28 mouse cellular contexts compared by ENCODE assay signal in the genomic region with DNA sequence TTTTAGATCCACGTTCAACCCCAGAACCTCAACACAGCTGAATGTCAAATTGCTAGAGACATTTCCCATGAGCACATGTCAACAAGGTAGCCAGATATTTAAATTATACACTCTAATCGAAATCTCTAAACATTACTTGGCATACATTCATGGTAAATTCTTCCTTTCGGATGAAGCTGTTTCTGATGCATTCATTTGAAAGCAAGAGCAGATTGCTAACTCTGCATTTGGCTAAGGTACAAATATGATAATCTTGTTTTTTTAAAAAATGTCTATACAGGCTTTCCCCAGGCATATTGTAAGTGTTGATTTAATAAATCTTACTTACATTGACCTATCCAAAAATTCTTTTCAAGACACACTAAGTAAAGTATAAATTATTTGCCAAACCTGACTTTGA.
A peak's percentile ranks its signal among the peaks of the same experiment; 100 is the strongest.
DNase-seq lines count a peak whose midpoint lies in the region; ATAC-seq lines count a peak whose summit lies in the region.
"Had no signal": no experiment of that assay in that cellular context is flagged by ENCODE, and none has a peak within 500 bp of the region (broad histone marks: within the 10 kb centered on the region; RNA-seq: fewer than 3 reads in every experiment).

No protein-coding gene starts in this region.

- H3K27me3 ChIP-seq in embryonic facial prominence, embryonic 14.5 days (replicated peaks; ENCODE audit: control insufficient read depth, insufficient read depth, low read length): no peaks in the 10 kb centered on the region
- no peaks in the 10 kb centered on the region for H3K27me3 ChIP-seq in embryonic facial prominence, embryonic 10.5 days (replicated peaks; ENCODE audit: low read depth, poor library complexity, severe bottlenecking)
- no peaks in the 10 kb centered on the region for H3K27me3 ChIP-seq in forebrain, embryonic 15.5 days
- no peaks in the 10 kb centered on the region for H3K27me3 ChIP-seq in forebrain, embryonic 10.5 days (ENCODE audit: poor library complexity, severe bottlenecking)
- H3K27me3 ChIP-seq: CH12.LX; embryonic facial prominence, embryonic 13.5 days; heart, embryonic 13.5 days; hindbrain, embryonic 13.5 days; intestine, embryonic 15.5 days had no signal

- peak; percentile 42 for DNase-seq in embryonic facial prominence, embryonic 14.5 days (ENCODE audit: low spot score)
- DNase-seq in embryonic facial prominence, embryonic 10.5 days (ENCODE audit: low spot score): no peak
- DNase-seq in forebrain, embryonic 10.5 days (ENCODE audit: extremely low spot score, low spot score): no peak
- DNase-seq in brain, embryonic 18.5 days (ENCODE audit: low read depth, low spot score): peak; percentile 6
- peak; percentile 6 for DNase-seq in telencephalon, adult 2 months (ENCODE audit: low read depth, low spot score)
- no peak for DNase-seq in frontal cortex, postnatal 36 days (ENCODE audit: low spot score in 2 of 2)
- DNase-seq in cerebellum, postnatal 25 days: no peak
- DNase-seq: adrenal gland, postnatal 10 days; adrenal gland, postnatal 36 days; cerebellum, adult 18-20 months; cerebellum, adult 9-10 months; cerebellum, postnatal 14 days; gastrocnemius, postnatal 10 days; gastrocnemius, postnatal 36 days; heart, adult 2 months; kidney, adult 11 months; kidney, adult 8-10 months had no signal

- H3K4me3 ChIP-seq in embryonic facial prominence, embryonic 14.5 days (ENCODE audit: low read depth, low read length): no peak overlapping the region
- no peak overlapping the region for H3K4me3 ChIP-seq in embryonic facial prominence, embryonic 10.5 days
- H3K4me3 ChIP-seq in forebrain, embryonic 15.5 days: no peak overlapping the region
- no peak overlapping the region for H3K4me3 ChIP-seq in forebrain, embryonic 10.5 days
- H3K4me3 ChIP-seq: embryonic facial prominence, embryonic 13.5 days; heart, adult 2 months; heart, embryonic 10.5 days; heart, embryonic 13.5 days; hindbrain, embryonic 10.5 days; hindbrain, embryonic 13.5 days; intestine, embryonic 15.5 days had no signal

- 56% methylated on average over 3 of the region's 3 CpGs for WGBS in embryonic facial prominence, embryonic 14.5 days
- WGBS in embryonic facial prominence, embryonic 10.5 days: 86% methylated on average over 3 of the region's 3 CpGs
- WGBS in forebrain, embryonic 15.5 days: 56% methylated on average over 3 of the region's 3 CpGs
- 90% methylated on average over 3 of the region's 3 CpGs for WGBS in forebrain, embryonic 10.5 days

- no peak for ATAC-seq in embryonic facial prominence, embryonic 14.5 days (ENCODE audit: low read depth)
- peak; percentile 48; the same call in 1 of the 2 replicates for ATAC-seq in forebrain, embryonic 15.5 days (replicated peaks)
- ATAC-seq: hindbrain, embryonic 16.5 days; intestine, embryonic 15.5 days; Patski had no signal

- H3K9me3 ChIP-seq in embryonic facial prominence, embryonic 14.5 days (ENCODE audit: control insufficient read depth, low read length): no peaks in the 10 kb centered on the region
- no peaks in the 10 kb centered on the region for H3K9me3 ChIP-seq in embryonic facial prominence, embryonic 10.5 days
- no peaks in the 10 kb centered on the region for H3K9me3 ChIP-seq in forebrain, embryonic 15.5 days
- H3K9me3 ChIP-seq in forebrain, embryonic 10.5 days: no peaks in the 10 kb centered on the region
- H3K9me3 ChIP-seq: embryonic facial prominence, embryonic 13.5 days; G1E; heart, embryonic 10.5 days; heart, embryonic 13.5 days; hindbrain, embryonic 10.5 days; hindbrain, embryonic 13.5 days; intestine, embryonic 15.5 days had no signal

- H3K9ac ChIP-seq in embryonic facial prominence, embryonic 14.5 days (ENCODE audit: low read depth, low read length): no peak overlapping the region
- H3K9ac ChIP-seq in forebrain, embryonic 15.5 days (replicated peaks): no peak overlapping the region
- H3K9ac ChIP-seq: embryonic facial prominence, embryonic 13.5 days; heart, embryonic 13.5 days; hindbrain, embryonic 13.5 days; intestine, embryonic 15.5 days had no signal

- no peak overlapping the region for H3K27ac ChIP-seq in embryonic facial prominence, embryonic 14.5 days (replicated peaks; ENCODE audit: low read depth, low read length)
- H3K27ac ChIP-seq in embryonic facial prominence, embryonic 10.5 days (replicated peaks): no peak overlapping the region
- no peak overlapping the region for H3K27ac ChIP-seq in forebrain, embryonic 15.5 days (replicated peaks)
- H3K27ac ChIP-seq in forebrain, embryonic 10.5 days: no peak overlapping the region
- H3K27ac ChIP-seq: embryonic facial prominence, embryonic 13.5 days; heart, adult 2 months; heart, embryonic 10.5 days; heart, embryonic 13.5 days; hindbrain, embryonic 10.5 days; hindbrain, embryonic 13.5 days; intestine, embryonic 15.5 days had no signal

- H3K36me3 ChIP-seq in embryonic facial prominence, embryonic 14.5 days (ENCODE audit: control insufficient read depth, insufficient read depth, low read length): no peaks in the 10 kb centered on the region
- H3K36me3 ChIP-seq in embryonic facial prominence, embryonic 10.5 days (replicated peaks): no peaks in the 10 kb centered on the region
- no peaks in the 10 kb centered on the region for H3K36me3 ChIP-seq in forebrain, embryonic 15.5 days
- no peaks in the 10 kb centered on the region for H3K36me3 ChIP-seq in forebrain, embryonic 10.5 days (replicated peaks)
- H3K36me3 ChIP-seq: embryonic facial prominence, embryonic 13.5 days; G1E; heart, embryonic 10.5 days; heart, embryonic 13.5 days; hindbrain, embryonic 10.5 days; hindbrain, embryonic 13.5 days; intestine, embryonic 15.5 days had no signal

- H3K4me1 ChIP-seq in embryonic facial prominence, embryonic 14.5 days (ENCODE audit: control insufficient read depth, insufficient read depth, low read length): no peaks in the 10 kb centered on the region
- H3K4me1 ChIP-seq in embryonic facial prominence, embryonic 10.5 days: no peaks in the 10 kb centered on the region
- no peaks in the 10 kb centered on the region for H3K4me1 ChIP-seq in forebrain, embryonic 15.5 days
- no peaks in the 10 kb centered on the region for H3K4me1 ChIP-seq in forebrain, embryonic 10.5 days
- H3K4me1 ChIP-seq: embryonic facial prominence, embryonic 13.5 days; heart, embryonic 13.5 days; hindbrain, embryonic 10.5 days; hindbrain, embryonic 13.5 days; intestine, embryonic 15.5 days had no signal

- H3K4me2 ChIP-seq in embryonic facial prominence, embryonic 14.5 days (ENCODE audit: low read depth, low read length): no peak overlapping the region
- H3K4me2 ChIP-seq in forebrain, embryonic 15.5 days (replicated peaks): no peak overlapping the region
- H3K4me2 ChIP-seq: embryonic facial prominence, embryonic 13.5 days; heart, embryonic 13.5 days; hindbrain, embryonic 13.5 days; intestine, embryonic 15.5 days had no signal

Comparison
In these comparisons a context has a peak if more than half of its experiments do, and no peak if none do; other contexts are left out.
1. DNase-seq: peak in embryonic facial prominence, embryonic 14.5 days (single experiment), brain, embryonic 18.5 days (single experiment) and telencephalon, adult 2 months (single experiment); none in embryonic facial prominence, embryonic 10.5 days (single experiment), forebrain, embryonic 10.5 days (single experiment), frontal cortex, postnatal 36 days (0 of 2) and cerebellum, postnatal 25 days (0 of 2).